Mouse (Mus musculus) activated CD4-positive, CD25-positive, alpha-beta regulatory T cell (primary cell): ENCODE results near the gene Ncoa7. TPM values are rescaled to one million over a fixed set of nuclear protein-coding genes. Genes with fewer than 3 reads are reported as not detected.

ENCODE experiments used
- polyA plus RNA-seq, 2 experiments: library from polyadenylated mRNA; unstranded; fragments of 100-300 nt; shearing (Covaris generic); gene quantifications; one replicate each; pipeline ENCODE4 v1.2.1; 2017

The Ncoa7 gene
- polyA plus RNA-seq, result 100 to 1,000 TPM in 1 of 2 experiments, 10 to 100 TPM in 1; 61.5 to 700 TPM

GRCm38 (mm10) chr10:30802681-30803586 is at the start of gene Ncoa7:
Gene Ncoa7 (minus strand): TSS chr10:30803326.

GRCm38 (mm10) chr10:30842643-30843437 is 39.7 kb upstream of the Ncoa7 start, which contains the start of gene Hey2:
Gene Hey2 (minus strand): TSS chr10:30842801.

GRCm38 (mm10) chr10:30629513-30629912 is 173.6 kb downstream of the Ncoa7 start, which contains the start of gene Hint3:
Gene Hint3 (minus strand): TSS chr10:30629632.

GRCm38 (mm10) chr10:30600542-30600966 is 202.6 kb downstream of the Ncoa7 start, which contains the start of gene Trmt11:
Gene Trmt11 (minus strand): TSS chr10:30600749.

Other genes with a start within 250 kb of the Ncoa7 start
- 10 to 100 TPM; 34.1 to 47.4 TPM for gene Trmt11, start 202.6 kb downstream of the Ncoa7 start, polyA plus RNA-seq
- 10 to 100 TPM; 63.3 to 71.6 TPM for gene Hint3, start 173.7 kb downstream of the Ncoa7 start, polyA plus RNA-seq
- gene Hey2, start 39.5 kb upstream of the Ncoa7 start, polyA plus RNA-seq, result under 1 TPM in 1 of 2 experiments, not detected in 1; 0.07 TPM